Mouse (Mus musculus) MEL (cell line): ENCODE measurements around the gene Xiap.

Source experiments
- MEF2A ChIP-seq: IDR thresholded peaks from 2 replicates; pipeline ENCODE4 v1.6.1; 2014; ENCODE audit warnings: low read depth, mild to moderate bottlenecking, inconsistent platforms, low read length, improper control_type of control experiment; ENCODE audit not compliant: poor library complexity, insufficient replicate concordance, severe bottlenecking; ENCODE audit errors: extremely low read depth
- ZMIZ1 ChIP-seq: IDR thresholded peaks from 2 replicates; pipeline ENCODE4 v1.6.1; 2012; ENCODE audit warnings: low read depth, mild to moderate bottlenecking, inconsistent platforms, low read length, improper control_type of control experiment, moderate library complexity

DNA sequence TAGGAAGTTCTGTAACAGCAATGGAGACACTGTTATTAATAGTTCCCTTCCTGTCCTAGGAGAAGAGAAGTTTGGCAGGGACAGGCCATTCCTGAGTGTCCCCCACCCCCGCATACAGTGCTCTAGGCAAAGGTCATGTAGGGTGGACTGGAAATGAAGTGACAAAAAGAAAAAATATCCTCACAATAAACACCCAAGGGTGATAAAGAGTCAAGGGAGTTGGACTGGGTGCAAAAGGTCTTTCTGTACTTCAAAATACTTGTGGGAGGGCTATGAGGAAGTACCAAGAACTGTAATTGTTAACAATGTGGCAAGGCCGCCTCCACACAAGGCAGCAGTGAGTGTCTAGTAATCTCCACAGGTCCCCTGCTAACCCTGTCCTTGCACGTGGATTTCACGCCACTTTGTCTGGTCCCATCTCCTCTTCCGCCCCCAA lies 88.6 kb downstream of the Xiap start:
- TF ChIP-seq MEF2A = no peak
- no peak for TF ChIP-seq ZMIZ1
